Mouse (Mus musculus) cerebellum, postnatal 4 days (tissue): Measurements from ENCODE around the gene Timeless.
"Not testable (repeated sequence)": the region's sequence is repeated elsewhere in the genome, so short reads cannot be mapped to it uniquely, and the experiment has no call there.

ENCODE experiments used
- DNase-seq, 2 experiments: peaks; one replicate each; pipeline ENCODE4 v3.0.0; 2022; ENCODE audit warnings: low spot score in 2 of 2, mixed read lengths in 1 of 2

The Timeless gene

DNA sequence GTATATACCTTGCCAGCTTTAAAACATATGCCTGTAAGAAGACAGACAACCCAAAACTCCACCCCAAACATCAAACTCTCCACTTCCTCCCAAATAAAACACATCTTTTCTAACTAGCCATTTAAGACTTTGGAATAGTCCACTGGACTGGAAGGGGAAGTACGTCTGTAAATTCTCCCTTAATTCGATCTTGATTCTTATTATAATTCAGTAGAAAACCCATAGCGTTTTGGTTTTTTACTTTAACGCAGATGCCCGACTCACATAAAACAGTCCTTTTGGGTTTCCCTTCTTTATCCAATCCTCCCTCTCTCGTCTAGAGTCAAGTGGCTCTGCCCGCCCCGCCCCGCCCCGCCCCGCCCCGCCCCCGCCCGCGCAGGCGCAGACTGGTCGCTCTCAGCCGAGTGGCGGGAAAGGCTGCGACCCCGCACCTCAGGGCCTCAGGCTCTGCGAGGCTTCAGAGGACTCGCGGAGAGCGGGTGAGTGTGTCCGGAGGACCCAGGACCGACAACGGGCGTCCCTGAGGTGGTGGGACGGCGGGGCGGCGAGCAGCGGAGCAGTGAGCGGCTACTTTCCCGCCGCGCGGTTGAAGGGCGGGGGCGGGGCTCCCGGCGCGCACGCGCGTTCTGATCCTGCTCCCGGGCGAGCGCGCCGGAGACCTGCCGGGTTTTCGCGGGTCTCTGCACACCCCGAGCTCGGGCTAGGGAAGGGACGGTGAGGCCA is at the start of gene Timeless:
Gene Timeless (plus strand): TSS at position 369 of the 723 bp plus-strand sequence.
- peak; percentile 70 to 86 for DNase-seq

DNA sequence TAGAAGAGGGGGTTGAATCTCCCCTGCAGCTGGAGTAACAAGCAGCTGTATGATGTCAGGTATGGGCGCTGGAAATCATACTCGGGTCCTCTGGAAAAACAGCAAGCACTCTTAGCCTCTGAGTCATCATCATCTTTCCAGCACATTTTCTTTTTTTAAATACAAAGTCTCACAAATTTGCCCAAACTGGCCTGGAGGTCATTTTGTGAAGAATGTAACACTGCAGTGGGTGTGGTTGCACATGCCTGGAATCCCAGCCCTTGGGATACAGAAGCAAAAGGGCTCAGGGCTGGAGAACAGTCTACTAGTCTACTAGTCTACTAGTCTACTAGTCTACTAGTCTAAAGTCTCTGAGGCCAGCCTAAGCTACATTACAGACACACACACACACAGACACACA is 47.6 kb upstream of the Timeless start:
- no peak for DNase-seq

DNA sequence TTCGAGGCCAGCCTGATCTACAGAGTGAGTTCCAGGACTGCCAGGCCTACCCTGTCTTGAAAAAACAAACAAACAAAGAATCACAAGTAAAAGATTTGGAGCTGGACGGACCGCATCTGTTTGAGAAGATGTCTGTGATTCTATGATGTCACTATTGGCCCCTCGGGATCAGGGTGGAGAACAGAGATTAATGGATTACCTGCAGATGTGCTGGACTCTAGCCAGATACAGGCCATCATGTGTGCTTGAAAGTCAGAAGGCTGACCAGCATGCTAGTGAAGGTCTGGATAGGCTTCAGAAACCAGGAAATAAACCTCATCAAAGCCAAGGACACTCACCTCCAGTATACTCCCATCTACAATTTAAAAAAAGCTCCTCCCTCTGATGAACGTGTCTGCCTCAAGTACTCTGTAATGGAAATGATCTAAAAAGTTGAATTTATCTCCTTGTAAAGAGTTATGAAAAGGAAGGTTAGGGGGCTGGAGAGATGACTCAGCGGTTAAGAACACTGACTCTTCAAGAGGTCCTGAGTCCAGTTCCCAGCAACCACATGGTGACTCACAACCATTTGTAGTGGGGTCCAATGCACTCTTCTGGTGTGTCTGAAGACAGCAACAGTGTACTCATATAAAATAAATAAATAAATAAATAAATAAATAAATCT is 46.5 kb upstream of the Timeless start:
- no peak for DNase-seq

DNA sequence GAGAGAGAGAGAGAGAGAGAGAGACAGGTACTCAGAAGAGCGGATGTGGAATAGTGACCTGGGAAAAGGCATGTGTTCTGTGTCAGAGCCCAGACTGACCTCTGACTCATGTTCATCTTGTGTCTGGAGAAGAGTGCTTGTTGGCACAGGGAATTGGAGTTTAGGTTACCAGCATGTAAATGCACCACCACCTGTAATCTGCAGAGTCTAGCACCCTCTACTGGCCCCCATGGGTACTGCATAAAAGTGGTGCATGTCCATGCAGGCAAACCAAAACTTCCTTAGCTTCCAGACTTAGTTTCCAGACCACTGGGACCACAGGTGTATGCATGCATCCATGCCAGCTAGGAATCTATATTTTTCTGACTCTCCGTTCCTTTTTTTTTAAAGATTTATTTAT is 45.9 kb upstream of the Timeless start:
- DNase-seq: peak; percentile 55 to 79

DNA sequence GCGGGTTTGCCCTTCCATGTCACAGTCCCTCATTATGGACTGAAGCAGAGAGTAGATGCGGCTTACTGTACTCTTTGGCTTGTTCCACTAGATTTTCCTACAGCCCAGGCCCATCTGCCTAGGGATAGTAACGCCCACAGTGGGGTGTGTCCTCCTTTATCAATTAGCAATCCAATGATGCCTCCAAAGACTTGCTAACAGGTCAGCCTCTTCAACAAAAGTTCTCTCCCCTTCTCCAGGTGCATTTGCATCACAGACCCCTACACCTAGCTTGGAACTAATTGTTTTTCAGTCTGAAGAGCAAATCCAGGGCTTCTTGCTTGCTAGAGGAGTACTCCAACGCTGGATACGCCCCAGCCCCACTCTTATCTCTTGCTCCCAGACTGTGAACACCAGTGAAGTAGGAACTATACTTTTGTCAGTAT is 44.7 kb upstream of the Timeless start:
- no peak for DNase-seq

DNA sequence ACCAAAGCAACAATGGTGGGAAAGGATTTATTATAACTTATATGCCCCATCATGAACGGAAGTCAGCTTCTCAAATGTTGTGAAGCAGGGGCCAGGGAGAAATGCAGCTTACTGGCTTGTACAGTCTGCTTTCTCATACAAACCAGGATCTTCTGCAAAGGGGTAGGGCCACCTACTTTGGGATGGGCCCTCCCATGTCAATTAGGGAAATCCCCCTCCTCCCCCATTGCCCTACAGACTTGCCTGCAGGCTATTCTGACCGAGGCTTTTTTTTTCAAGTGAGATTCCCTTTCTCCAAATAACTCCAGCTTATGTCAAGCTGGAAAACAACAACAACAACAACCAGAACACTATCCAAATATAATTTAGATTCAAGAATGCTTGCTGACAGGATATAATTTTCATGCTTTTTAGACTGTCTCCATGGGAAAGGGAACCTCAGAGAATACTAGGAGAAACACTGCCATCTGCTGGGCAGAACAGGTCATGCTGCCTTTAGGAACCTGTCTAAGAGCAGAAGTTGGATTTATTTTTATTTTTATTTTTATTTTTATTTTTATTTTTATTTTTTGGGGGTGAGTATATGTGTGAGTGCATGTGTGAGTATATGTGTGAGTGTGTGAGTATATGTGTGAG is 43.5 kb upstream of the Timeless start:
- peak; percentile 58 to 70 for DNase-seq

DNA sequence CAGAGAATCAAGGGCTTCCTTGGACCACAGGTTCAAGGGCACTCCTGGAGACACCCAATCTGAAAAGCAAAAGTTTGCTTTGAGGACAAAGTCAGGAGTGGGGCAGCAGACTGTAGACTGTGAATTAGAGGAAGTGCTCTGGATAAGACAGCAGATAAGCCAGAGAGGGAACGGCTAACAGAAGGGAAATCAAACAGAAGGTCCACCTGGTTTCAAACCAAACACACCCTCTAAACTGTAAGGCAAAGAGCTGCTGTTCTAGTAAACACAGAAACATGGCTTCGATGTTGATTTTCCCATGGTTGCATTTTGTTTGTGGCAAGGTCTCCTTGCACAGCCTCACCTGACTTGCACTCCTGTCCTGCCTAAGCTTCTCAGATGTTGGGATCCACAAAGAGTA is 40.4 kb upstream of the Timeless start:
- no peak for DNase-seq

DNA sequence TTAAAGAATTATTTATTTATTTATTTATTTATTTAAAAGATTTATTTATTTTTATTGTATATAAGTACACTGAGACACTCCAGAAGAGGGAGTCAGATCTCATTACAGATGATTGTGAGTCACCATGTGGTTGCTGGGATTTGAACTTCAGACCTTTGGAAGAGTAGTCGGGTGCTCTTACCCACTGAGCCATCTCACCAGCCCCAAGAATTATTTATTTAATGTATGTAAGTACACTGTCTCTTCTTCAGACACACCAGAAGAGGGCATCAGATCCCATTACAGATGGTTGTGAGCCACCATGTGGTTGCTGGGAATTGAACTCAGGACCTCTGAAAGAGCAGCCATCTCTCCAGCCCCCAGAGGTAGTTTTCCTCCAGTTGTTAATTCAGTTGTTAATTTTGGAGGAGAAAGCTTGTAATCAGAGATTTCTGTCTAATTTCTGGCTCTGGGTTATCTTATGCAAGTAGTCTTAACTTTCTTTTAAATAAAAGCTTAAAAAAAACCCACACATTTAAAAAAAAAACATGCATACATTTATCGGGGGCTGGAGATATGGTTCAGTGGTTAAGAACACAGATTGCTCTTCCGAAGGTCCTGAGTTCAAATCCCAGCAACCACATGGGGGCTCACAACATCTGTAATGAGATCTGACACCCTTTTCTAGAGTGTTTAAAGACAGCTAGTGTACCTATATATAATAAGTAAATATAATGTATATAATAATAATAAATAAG is 39.7 kb upstream of the Timeless start:
- DNase-seq: not testable (repeated sequence)

DNA sequence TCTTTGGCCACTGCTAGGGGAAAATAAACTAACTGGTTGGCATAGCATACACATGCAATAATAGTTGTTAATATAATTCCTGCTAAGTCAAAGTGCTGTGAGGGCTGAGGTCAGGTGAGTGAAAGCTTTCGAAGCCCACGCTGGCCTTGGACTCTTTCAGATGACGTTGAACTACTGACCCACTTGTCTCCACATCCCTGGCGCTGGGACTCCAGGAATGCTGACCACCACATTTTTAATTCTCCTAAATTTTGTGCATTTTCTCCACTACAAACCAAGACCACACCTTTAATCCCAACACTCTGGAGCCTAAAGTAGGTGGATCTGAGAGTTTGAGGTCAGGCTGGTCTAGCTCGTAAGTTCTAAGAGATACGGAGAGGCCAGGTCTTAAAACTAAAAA is 38.8 kb upstream of the Timeless start:
- no peak for DNase-seq

DNA sequence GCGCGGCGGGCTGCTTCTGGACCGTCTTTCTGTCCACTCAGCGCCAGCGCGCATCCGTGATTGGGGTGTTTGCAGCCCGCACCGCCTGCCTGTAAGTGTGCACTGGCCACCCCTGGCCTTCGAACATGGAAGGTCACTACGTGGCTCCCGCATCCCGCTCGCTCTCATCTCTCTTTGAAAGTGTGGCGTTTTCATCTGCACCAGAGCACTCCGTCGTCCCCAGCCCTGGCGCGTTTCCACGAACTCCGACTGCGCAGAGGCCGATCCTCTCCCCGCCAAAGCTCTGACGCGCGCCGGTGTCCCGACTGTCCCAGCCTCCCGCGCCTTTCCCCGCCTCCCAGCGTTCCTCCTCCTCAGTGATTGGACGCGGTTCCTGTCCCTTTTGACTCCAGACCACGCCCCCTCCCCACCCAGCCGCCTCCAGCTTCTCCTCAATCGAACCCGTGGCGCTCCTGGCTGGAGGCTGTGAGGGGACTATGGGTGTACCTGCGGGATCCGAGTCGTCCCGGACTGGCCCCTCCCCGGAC is 37.8 kb upstream of the Timeless start, which contains the start of gene Gls2:
Gene Gls2 (plus strand): TSS at position 434 of the 527 bp plus-strand sequence.
- peak; percentile 95 to 98 for DNase-seq

DNA sequence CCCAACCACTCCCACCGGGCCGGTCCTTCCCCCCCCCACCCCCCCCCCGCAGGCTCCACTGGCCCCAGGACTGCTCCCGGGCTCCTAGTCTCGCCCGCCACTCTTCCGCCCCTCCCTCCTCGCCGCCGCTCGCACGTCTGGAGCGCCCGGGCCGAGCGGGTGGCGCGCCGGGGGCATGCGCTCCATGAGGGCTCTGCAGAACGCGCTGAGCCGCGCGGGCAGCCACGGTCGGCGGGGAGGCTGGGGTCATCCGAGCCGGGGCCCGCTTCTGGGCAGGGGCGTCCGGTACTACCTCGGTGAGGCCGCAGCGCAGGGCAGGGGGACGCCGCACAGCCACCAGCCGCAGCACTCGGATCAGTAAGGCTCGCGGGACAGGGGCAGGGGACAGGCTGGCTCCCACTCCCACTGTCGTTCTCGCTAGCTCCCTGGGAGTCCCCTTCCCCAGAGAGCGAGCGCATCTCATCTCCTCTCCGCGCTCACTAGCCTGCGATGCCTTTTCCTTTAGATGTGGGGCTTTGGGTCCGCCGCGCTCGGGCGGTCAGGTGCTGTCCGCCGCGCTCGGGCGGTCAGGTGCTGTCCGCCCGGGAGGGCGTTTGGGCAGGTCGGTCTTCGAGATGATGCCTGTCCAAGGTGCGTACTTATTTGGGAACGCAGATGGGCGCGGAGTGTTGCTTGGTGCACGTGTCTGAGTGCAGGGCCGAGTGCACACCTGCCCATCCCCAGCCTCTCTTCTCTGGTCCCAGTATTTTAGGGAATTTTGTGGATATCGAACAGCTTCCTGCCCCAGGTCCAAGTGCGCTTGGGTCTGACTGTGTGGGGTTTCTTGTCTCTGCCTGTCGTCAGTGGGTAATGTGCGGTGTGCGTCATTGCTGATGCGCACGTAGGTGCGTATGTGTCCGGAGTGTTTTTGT is 37.1 kb upstream of the Timeless start:
- peak in 1 of 2 experiments; percentile 10 for DNase-seq

DNA sequence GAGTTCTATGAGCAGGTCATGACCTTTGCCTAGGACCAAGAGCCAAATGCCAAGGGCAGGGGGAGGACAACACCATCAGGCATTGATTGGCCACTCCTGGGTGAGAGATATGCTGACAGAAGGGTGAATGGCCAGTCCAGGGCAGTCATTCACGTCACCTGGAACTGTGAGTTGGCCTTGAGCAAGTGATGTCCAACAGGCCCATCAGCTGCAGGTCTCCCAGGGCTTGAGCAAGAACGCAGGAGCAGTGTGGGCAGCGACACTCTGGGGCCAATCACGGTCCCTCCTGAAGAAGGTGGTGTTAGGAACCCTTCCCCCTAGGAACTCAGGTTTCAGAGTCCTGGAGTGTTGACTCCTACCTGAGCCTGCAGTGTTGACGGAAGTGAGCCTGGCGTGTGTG is 30.0 kb upstream of the Timeless start:
- no peak for DNase-seq

DNA sequence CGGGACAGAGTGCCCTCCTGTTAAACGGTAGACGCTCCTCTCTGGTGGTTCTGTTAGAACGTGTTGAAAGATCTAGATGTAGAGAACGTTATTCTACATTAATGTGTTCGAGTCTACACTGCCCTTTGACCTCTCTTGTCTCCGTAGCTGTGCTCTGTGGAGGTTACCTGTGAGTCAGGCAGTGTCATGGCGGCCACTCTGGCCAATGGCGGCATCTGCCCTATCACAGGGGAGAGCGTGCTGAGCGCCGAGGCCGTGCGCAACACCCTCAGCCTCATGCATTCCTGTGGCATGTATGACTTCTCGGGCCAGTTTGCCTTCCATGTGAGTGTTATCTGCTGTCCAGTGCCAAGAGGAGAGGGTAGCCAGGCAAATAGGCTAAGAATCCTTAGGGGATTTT is 26.9 kb upstream of the Timeless start:
- DNase-seq: no peak

DNA sequence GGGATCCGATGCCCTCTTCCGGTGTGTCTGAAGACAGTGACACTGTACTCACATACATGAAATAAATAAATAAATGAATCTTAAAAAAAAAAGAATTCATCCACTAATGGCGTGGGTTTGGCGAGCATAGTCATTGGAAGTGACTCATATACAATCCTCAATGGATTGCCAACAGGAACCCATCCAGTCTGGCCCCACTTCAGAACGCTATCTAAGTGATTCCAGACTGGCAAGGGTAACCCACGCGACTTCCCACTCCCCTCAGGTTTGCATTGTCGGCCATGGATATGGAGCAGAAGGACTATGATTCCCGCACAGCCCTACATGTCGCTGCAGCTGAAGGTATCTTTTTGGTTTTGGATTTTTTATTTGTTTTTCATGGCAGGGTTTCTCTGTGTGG is 23.5 kb upstream of the Timeless start:
- no peak for DNase-seq

DNA sequence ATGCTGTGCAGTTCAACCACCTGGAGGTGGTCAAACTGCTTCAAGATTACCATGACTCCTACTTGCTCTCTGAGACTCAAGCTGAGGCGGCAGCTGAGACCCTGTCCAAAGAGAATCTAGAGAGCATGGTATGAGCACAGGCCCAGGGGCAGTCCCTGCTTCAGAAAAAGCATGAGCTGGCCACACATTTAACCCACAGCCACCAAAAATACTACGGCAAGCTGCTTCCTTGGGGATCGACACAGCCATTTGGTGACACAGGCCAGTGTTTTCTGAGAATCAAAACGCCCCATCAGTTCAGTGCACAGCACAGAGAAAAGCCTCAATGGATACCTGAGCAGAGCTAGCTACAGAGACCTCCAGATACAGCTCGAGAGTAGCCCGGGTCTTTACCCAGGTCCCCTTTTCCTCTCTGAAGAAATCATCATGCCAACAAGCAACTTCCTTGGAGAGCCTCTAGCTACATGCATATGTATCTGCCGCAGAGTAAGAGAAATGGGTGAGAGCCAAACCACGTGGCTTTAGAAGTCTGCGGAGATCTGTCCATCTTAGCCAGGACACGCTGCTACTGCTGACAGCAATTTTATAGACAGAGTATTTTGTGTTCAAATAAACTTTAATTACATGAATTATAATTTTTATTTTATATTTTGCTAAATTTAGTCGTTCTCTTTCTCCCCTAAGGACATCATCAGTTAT is 22.4 kb upstream of the Timeless start:
- no peak for DNase-seq

DNA sequence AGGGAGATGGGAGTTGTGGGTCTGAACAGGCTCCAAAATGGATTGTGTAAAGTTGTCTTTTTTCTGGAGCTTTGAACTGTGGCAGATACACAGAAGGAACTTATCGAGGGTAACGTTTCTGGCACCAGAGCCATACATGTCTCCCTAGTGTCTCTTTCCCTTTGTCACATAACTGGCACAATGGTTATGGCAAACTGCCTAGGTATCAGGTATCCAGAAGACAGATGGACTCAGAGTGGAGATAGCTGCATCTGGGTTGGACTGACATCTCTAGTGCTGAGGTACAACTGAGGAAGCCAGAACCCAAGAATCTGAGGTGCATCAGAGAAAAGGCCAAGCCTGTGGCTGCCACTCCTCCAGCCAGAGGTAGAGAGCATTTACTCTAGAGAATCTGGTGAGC is 21.7 kb upstream of the Timeless start:
- DNase-seq: no peak

DNA sequence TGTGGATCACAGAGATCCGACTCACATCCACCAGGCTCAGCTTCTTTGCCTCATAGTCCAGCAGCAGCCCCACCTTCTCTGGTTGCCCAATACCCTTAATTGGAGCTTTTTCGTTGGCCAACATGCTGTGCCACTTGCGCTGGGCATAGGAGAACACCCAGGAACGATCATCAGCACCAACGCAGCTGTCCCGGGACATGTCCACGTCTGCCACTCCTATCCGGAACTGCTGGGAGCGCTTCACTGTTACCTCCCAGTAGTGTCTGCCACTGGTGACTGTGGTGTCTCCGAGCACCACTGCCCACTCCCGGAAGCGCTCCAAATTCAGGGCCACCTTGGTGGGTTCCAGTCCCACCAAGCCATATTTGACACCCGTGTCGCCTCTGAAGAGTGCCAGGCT is 20.9 kb upstream of the Timeless start:
- DNase-seq: peak in 1 of 2 experiments; percentile 7

DNA sequence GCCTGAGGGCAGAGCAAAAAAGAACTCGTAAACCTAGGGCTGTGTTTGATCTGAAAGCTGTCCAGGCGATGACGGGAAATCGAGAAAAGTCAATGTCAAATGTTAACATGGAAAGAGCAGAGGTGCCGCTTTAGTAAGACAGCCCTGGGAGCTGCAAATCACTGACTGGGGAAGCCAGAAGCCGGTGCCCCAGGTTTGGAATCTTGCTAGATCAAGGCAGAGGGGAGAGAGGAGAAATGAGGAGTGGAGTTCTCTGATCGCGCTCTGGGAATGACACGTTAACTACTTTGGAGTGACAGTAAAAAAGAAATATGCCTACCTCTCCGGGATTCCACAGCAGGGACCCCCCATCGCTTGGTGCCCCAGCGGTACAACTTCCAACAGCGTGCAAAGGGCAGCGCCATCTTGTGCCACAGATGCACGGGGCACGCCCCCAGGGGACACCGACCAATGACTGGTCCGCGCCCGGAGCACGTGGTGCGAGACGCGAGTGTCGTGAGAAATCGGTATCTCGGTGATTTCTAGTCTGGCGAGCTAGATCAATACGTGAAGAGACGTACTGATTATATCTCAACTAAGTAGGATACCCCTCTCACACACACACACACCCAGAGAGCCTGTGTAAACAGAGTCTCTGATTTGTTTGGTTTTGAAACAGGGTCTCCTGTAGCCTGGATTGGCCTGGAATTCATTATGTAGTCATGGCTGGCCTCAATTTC is 20.3 kb upstream of the Timeless start, which contains the start of gene Spryd4:
Gene Spryd4 (minus strand): TSS at position 418 of the 719 bp plus-strand sequence.
- DNase-seq: peak; percentile 81 to 90

DNA sequence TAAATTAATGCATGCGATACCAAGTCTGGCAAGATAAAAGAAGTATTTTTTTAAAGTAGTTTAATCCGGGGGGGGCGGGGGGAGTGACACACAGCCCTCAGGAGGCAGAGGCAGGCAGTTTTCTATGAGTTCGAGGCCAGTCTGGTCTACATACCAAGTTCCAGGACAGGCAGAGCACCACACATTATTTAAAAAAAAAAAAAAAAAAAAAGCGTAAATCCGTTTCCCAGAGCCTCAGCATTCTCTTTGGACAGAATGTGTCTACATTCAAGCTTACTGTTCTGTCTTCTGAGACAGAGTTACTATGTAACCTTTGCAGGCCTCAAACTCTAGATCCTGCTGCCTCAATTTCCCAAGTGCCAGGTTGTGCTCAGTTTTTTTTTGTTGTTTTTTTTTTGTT is 19.7 kb upstream of the Timeless start:
- no peak for DNase-seq
